Mouse (Mus musculus) limb, embryonic 14.5 days (tissue): ENCODE results near the gene Adnp. TPM values are rescaled to one million over a fixed set of nuclear protein-coding genes. Genes with fewer than 3 reads are reported as not detected.

Experiments
- ATAC-seq: fragments of 200-750 bp; cut with Nextera tagmentation; 2 replicates; pipeline ENCODE4 v1.8.0; 2017; ENCODE audit warnings: low read depth, moderate number of reproducible peaks, moderate TSS enrichment; ENCODE audit not compliant: low FRiP score
- DNase-seq: peaks from one replicate; pipeline ENCODE4 v3.0.0-alpha.2; 2015; ENCODE audit warnings: low spot score
- H3K27ac ChIP-seq: fragments of 300-500 bp; sonication (generic); replicated peaks from 2 replicates; pipeline ENCODE4 v1.5.1; 2014; ENCODE audit warnings: low read depth, mild to moderate bottlenecking, low read length, moderate library complexity, mixed read lengths
- H3K27me3 ChIP-seq: fragments of 300-500 bp; sonication (generic); 2 replicates; pipeline ENCODE4 v1.6.1; 2014; ENCODE audit warnings: low read length, mixed read lengths; ENCODE audit not compliant: control insufficient read depth, insufficient read depth
- H3K36me3 ChIP-seq: fragments of 300-500 bp; sonication (generic); 2 replicates; pipeline ENCODE4 v1.6.1; 2014; ENCODE audit warnings: mild to moderate bottlenecking, low read length, moderate library complexity, mixed read lengths; ENCODE audit not compliant: control insufficient read depth, insufficient read depth
- H3K4me1 ChIP-seq: fragments of 300-500 bp; sonication (generic); 2 replicates; pipeline ENCODE4 v1.6.1; 2014; ENCODE audit warnings: antibody characterized with exemption, low read length, mixed read lengths; ENCODE audit not compliant: control insufficient read depth, insufficient read depth
- H3K4me2 ChIP-seq: fragments of 300-500 bp; sonication (generic); replicated peaks from 2 replicates; pipeline ENCODE4 v1.6.1; 2014; ENCODE audit warnings: low read depth, mild to moderate bottlenecking, low read length, moderate library complexity; ENCODE audit not compliant: severe bottlenecking
- H3K4me3 ChIP-seq: fragments of 300-500 bp; sonication (generic); replicated peaks from 2 replicates; pipeline ENCODE4 v1.5.1; 2014; ENCODE audit warnings: low read length
- H3K9ac ChIP-seq: fragments of 300-500 bp; sonication (generic); 2 replicates; pipeline ENCODE4 v1.6.1; 2014; ENCODE audit warnings: mild to moderate bottlenecking, low read depth, low read length, moderate library complexity; ENCODE audit not compliant: severe bottlenecking
- H3K9me3 ChIP-seq: fragments of 300-500 bp; sonication (generic); 2 replicates; pipeline ENCODE4 v1.6.1; 2016; ENCODE audit warnings: low read length; ENCODE audit not compliant: control insufficient read depth
- POLR2A ChIP-seq: fragments of 200-500 bp; IDR thresholded peaks from 2 replicates; pipeline ENCODE4 v1.8.0; 2012; ENCODE audit warnings: inconsistent platforms, mild to moderate bottlenecking, moderate library complexity, borderline replicate concordance; ENCODE audit not compliant: insufficient read depth, insufficient read length; ENCODE audit errors: extremely low read depth
- WGBS: fragments of 180-500 bp; shearing (Covaris S2); extraction: QIAGEN DNeasy Blood & Tissue Kit; methylation state at CpG from one replicate; pipeline ENCODE4 v1.1.7; 2014; 5-methylcytosine and 5-hydroxymethylcytosine counted together
- polyA plus RNA-seq, 2 experiments: library from polyadenylated mRNA; depleted of rRNA in 1 of 2; stranded (reverse) in 1 of 2; unstranded in 1 of 2; fragments of >200 nt; fragmentation: Nextera tagmentation in 1 of 2; extraction: Ambion mirVana in 1 of 2; gene quantifications; 2 replicates each; pipeline versions ENCODE4 v1.2.1 to v1.2.3; 2012 to 2014

The Adnp gene
- polyA plus RNA-seq, 2 experiments: 8.5 to 61.5 TPM

- WGBS: 16% methylated on average over 14 of the region's 14 CpGs
- Histone ChIP-seq H3K27me3 (no peaks in the 10 kb centered on the region), H3K4me2 (peak overlapping the region; percentile 38), H3K4me3 (no peak overlapping the region), H3K36me3 (no peaks in the 10 kb centered on the region), H3K9me3 (no peaks in the 10 kb centered on the region), H3K9ac (peak overlapping the region; percentile 21; the same call in 1 of the 2 replicates), H3K27ac (peak overlapping the region; percentile 69), H3K4me1 (peaks cover 25% of the 10 kb centered on the region)
- TF ChIP-seq POLR2A: no peak
- ATAC-seq (peak; percentile 88), DNase-seq (peak; percentile 94)
These were observed 52.6 kb downstream of the Adnp start for GRCm38 (mm10) chr2:168154090-168154881.

GRCm38 (mm10) chr2:168149241-168149640, 57.7 kb downstream of the Adnp start:
- WGBS: 82% methylated on average over 8 of the region's 8 CpGs

GRCm38 (mm10) chr2:168147722-168148432, 59.0 kb downstream of the Adnp start:
- WGBS: 79% methylated on average over 22 of the region's 22 CpGs
- Histone ChIP-seq H3K9ac (no peak overlapping the region), H3K4me3 (no peak overlapping the region), H3K4me2 (no peak overlapping the region), H3K36me3 (no peaks in the 10 kb centered on the region), H3K27ac (no peak overlapping the region), H3K9me3 (no peaks in the 10 kb centered on the region), H3K27me3 (no peaks in the 10 kb centered on the region), H3K4me1 (peaks cover 6% of the 10 kb centered on the region)
- ATAC-seq: no peak
- DNase-seq: no peak
- TF ChIP-seq POLR2A: no peak

More at GRCm38 (mm10) chr2:168149241-168149640, 57.7 kb downstream of the Adnp start:
- TF ChIP-seq POLR2A: no peak
- Histone ChIP-seq H3K27ac (no peak overlapping the region), H3K36me3 (no peaks in the 10 kb centered on the region), H3K9ac (no peak overlapping the region), H3K4me3 (no peak overlapping the region), H3K9me3 (no peaks in the 10 kb centered on the region), H3K27me3 (no peaks in the 10 kb centered on the region), H3K4me1 (peaks cover 11% of the 10 kb centered on the region), H3K4me2 (no peak overlapping the region)
- no peak for ATAC-seq
- DNase-seq: no peak

- Histone ChIP-seq H3K9ac (peak overlapping the region; percentile 1; the same call in 1 of the 2 replicates), H3K4me3 (no peak overlapping the region)
These were observed 61.5 kb downstream of the Adnp start for GRCm38 (mm10) chr2:168145437-168145836.

GRCm38 (mm10) chr2:168143794-168144193, 63.1 kb downstream of the Adnp start:
- H3K4me3 ChIP-seq: no peak overlapping the region
- no peak for TF ChIP-seq POLR2A
- ATAC-seq: no peak
- H3K27ac ChIP-seq: no peak overlapping the region
- no peak overlapping the region for H3K4me2 ChIP-seq
- no peaks in the 10 kb centered on the region for H3K27me3 ChIP-seq
- peaks cover 6% of the 10 kb centered on the region for H3K4me1 ChIP-seq
- H3K9ac ChIP-seq: no peak overlapping the region
- DNase-seq: no peak
- WGBS: 59% methylated on average over 5 of the region's 5 CpGs
- H3K36me3 ChIP-seq: no peaks in the 10 kb centered on the region
- H3K9me3 ChIP-seq: no peaks in the 10 kb centered on the region

More at GRCm38 (mm10) chr2:168145437-168145836, 61.5 kb downstream of the Adnp start:
- WGBS: 19% methylated on average over 2 of the region's 2 CpGs
- peaks cover 6% of the 10 kb centered on the region for H3K4me1 ChIP-seq
- no peaks in the 10 kb centered on the region for H3K36me3 ChIP-seq
- peak overlapping the region; percentile 59; the same call in 1 of the 2 replicates for H3K27ac ChIP-seq
- H3K4me2 ChIP-seq: no peak overlapping the region
- H3K9me3 ChIP-seq: no peaks in the 10 kb centered on the region
- TF ChIP-seq POLR2A: no peak
- ATAC-seq (peak; percentile 84; the same call in 1 of the 2 replicates), DNase-seq (peak; percentile 53)
- no peaks in the 10 kb centered on the region for H3K27me3 ChIP-seq
